ENCODE assay signal across 18 mouse cellular contexts in genomic region chr14:118039074-118039473, GRCm38 (mm10). TPM values are rescaled to one million over a fixed set of nuclear protein-coding genes. Genes with fewer than 3 reads are reported as not detected.
DNase-seq lines count a peak whose midpoint lies in the region; ATAC-seq and TF ChIP-seq lines count a peak whose summit lies in the region.
"Had no signal": no experiment of that assay in that cellular context is flagged by ENCODE, and none has a peak within 500 bp of the region (broad histone marks: within the 10 kb centered on the region; RNA-seq: fewer than 3 reads in every experiment).

No protein-coding gene starts in this region.

- TF ChIP-seq CTCF in heart, adult 2 months (IDR thresholded peaks at IDR 0.05): peak; percentile 30; the same call in 1 of the 2 replicates
- no peak for TF ChIP-seq CTCF in lung, adult 2 months (IDR thresholded peaks at IDR 0.05; ENCODE audit: insufficient read depth, low read length)

- 66% methylated on average over 3 of the region's 3 CpGs for WGBS in heart, adult 2 months
- WGBS in lung, adult 2 months: 65% methylated on average over 3 of the region's 3 CpGs
- WGBS in stomach, embryonic 15.5 days: 68% methylated on average over 3 of the region's 3 CpGs

- 0 out of 2 replicates have a peak, but pooled peaks have one; percentile 10 for ATAC-seq in stomach, embryonic 15.5 days (ENCODE audit: insufficient read depth, low FRiP score, low read depth)
- ATAC-seq: CD4-positive, CD25-positive, alpha-beta regulatory T cell, adult 4 months; forebrain, postnatal 0 days; hindbrain, embryonic 16.5 days; midbrain, embryonic 13.5 days had no signal

- no peak overlapping the region for H3K9ac ChIP-seq in heart, adult 2 months (ENCODE audit: low read depth, low read length)
- H3K9ac ChIP-seq in stomach, embryonic 15.5 days: no peak overlapping the region
- H3K9ac ChIP-seq: forebrain, postnatal 0 days; limb, embryonic 15.5 days; midbrain, embryonic 13.5 days had no signal

- no peak overlapping the region for H3K4me3 ChIP-seq in heart, adult 2 months
- H3K4me3 ChIP-seq in lung, adult 2 months (replicated peaks; ENCODE audit: extremely low read depth, low read depth, low read length): no peak overlapping the region
- no peak overlapping the region for H3K4me3 ChIP-seq in stomach, embryonic 15.5 days (replicated peaks)
- H3K4me3 ChIP-seq: erythroblast, embryonic 14.5 days; limb, embryonic 15.5 days; midbrain, embryonic 13.5 days had no signal

- H3K4me2 ChIP-seq in stomach, embryonic 15.5 days: no peak overlapping the region
- H3K4me2 ChIP-seq: limb, embryonic 15.5 days; midbrain, embryonic 13.5 days had no signal

- H3K79me2 ChIP-seq in heart, adult 2 months (replicated peaks; ENCODE audit: control insufficient read depth, insufficient read depth, low read length): no peaks in the 10 kb centered on the region

- H3K36me3 ChIP-seq in heart, adult 2 months (ENCODE audit: control insufficient read depth, insufficient read depth, low read length): no peaks in the 10 kb centered on the region
- H3K36me3 ChIP-seq in stomach, embryonic 15.5 days: no peaks in the 10 kb centered on the region
- H3K36me3 ChIP-seq: limb, embryonic 15.5 days; midbrain, embryonic 13.5 days had no signal

- H3K9me3 ChIP-seq in stomach, embryonic 15.5 days: no peaks in the 10 kb centered on the region
- H3K9me3 ChIP-seq: limb, embryonic 15.5 days; midbrain, embryonic 13.5 days had no signal

- peak; percentile 51 for DNase-seq in adrenal gland, adult 2 months
- DNase-seq in adrenal gland, postnatal 4 days (ENCODE audit: low spot score in 2 of 2): no peak
- DNase-seq in heart, adult 2 months: peak in 1 of 2 experiments; percentile 23
- no peak for DNase-seq in heart, postnatal 25 days (ENCODE audit: low spot score)
- peak; percentile 15 to 47 for DNase-seq in lung, adult 18-20 months
- DNase-seq in lung, adult 2 months: no peak
- DNase-seq in left cerebral cortex, postnatal 25 days (ENCODE audit: low spot score in 2 of 2): no peak
- DNase-seq: cerebellum, adult 2 months; forebrain, postnatal 0 days; heart, postnatal 10 days; kidney, adult 8-10 months; right cerebral cortex, postnatal 4 days had no signal

- no peaks in the 10 kb centered on the region for H3K4me1 ChIP-seq in heart, adult 2 months (ENCODE audit: control insufficient read depth, insufficient read depth, low read length)
- no peaks in the 10 kb centered on the region; the same call in 1 of the 2 replicates for H3K4me1 ChIP-seq in lung, adult 2 months (ENCODE audit: control insufficient read depth, insufficient read depth, low read length)
- no peaks in the 10 kb centered on the region for H3K4me1 ChIP-seq in stomach, embryonic 15.5 days
- H3K4me1 ChIP-seq: limb, embryonic 15.5 days; midbrain, embryonic 13.5 days had no signal

- intact Hi-C loops in heart, adult 2 months (cut with DNase I): no loop called here
- intact Hi-C loops in heart, postnatal 25 days (cut with DNase I): no loop called here
- intact Hi-C loops in left cerebral cortex, postnatal 25 days (cut with DNase I): no loop called here

- no peak for TF ChIP-seq POLR2A in heart, adult 2 months (IDR thresholded peaks at IDR 0.05; ENCODE audit: insufficient read depth, low read depth, low read length)
- no peak for TF ChIP-seq POLR2A in lung, adult 2 months (IDR thresholded peaks at IDR 0.05; ENCODE audit: borderline replicate concordance, extremely low read depth, low read depth, low read length)

- H3K27ac ChIP-seq in heart, adult 2 months: no peak overlapping the region
- H3K27ac ChIP-seq in stomach, embryonic 15.5 days: no peak overlapping the region
- H3K27ac ChIP-seq: limb, embryonic 15.5 days; midbrain, embryonic 13.5 days had no signal

- no peaks in the 10 kb centered on the region for H3K27me3 ChIP-seq in heart, adult 2 months (ENCODE audit: control insufficient read depth, insufficient read depth, low read length)
- no peaks in the 10 kb centered on the region for H3K27me3 ChIP-seq in stomach, embryonic 15.5 days (replicated peaks)
- H3K27me3 ChIP-seq: limb, embryonic 15.5 days had no signal

- no peak for TF ChIP-seq EP300 in heart, adult 2 months (IDR thresholded peaks at IDR 0.05; ENCODE audit: insufficient read depth, low read depth, low read length)

RNA-seq across cellular contexts. Expression of gene Dct, which starts 13.0 kb away (rescaled TPM):
- under 1 TPM in 1 of 2 experiments, not detected in 1; 0.52 TPM for total RNA-seq in adrenal gland, adult 2 months (2021)
- polyA plus RNA-seq in adrenal gland, adult 2 months (2012; rRNA removed): 0.18 and 0.25 TPM in 2 replicates
- under 1 TPM in 1 of 2 experiments, not detected in 1; 0.11 TPM for total RNA-seq in adrenal gland, postnatal 4 days (2021)
- total RNA-seq in heart, adult 2 months (2021): 1 to 10 TPM; 2.5 to 5.1 TPM
- 2.1 and 3.6 TPM in 2 replicates for polyA plus RNA-seq in heart, adult 2 months (2012; rRNA removed)
- total RNA-seq in heart, postnatal 25 days (2021): 1 to 10 TPM; 2.1 to 2.7 TPM
- 0.08 and 0.30 TPM in 2 replicates for polyA plus RNA-seq in lung, adult 2 months (2012; rRNA removed)
- polyA plus RNA-seq in stomach, embryonic 15.5 days (2015; fragmentation: Nextera tagmentation; extraction: Ambion mirVana): 1.8 TPM in 2 replicates
- total RNA-seq in left cerebral cortex, postnatal 25 days (2021): 1 to 10 TPM in 1 of 2 experiments, under 1 TPM in 1; 0.66 to 1.5 TPM
- polyA plus RNA-seq: erythroblast, embryonic 14.5 days had no signal

Comparison
In these comparisons a context has a peak if more than half of its experiments do, and no peak if none do; other contexts are left out.
1. DNase-seq: peak in adrenal gland, adult 2 months (single experiment) and lung, adult 18-20 months (2 of 2); none in adrenal gland, postnatal 4 days (0 of 2), heart, postnatal 25 days (single experiment), lung, adult 2 months (single experiment) and left cerebral cortex, postnatal 25 days (0 of 2).